Mouse (Mus musculus) midbrain, embryonic 14.5 days (tissue): ENCODE measurements at regions not wholly inside any gene's neighbourhood (a gene's known extent, or its start where the extent isn't known, plus 50 kb on each side); places are given as distances from the start of the nearest gene placed in this dataset.

Experiments
- ATAC-seq: fragments of 200-750 bp; cut with Nextera tagmentation; 2 replicates; pipeline ENCODE4 v1.8.0; 2017; ENCODE audit warnings: moderate number of reproducible peaks, moderate library complexity; ENCODE audit not compliant: low FRiP score, low TSS enrichment
- DNase-seq: peaks from one replicate; pipeline ENCODE4 v3.0.0-alpha.2; 2015
- H3K27ac ChIP-seq: fragments of 300-500 bp; sonication (generic); replicated peaks from 2 replicates; pipeline ENCODE4 v1.5.1; 2014; ENCODE audit warnings: mild to moderate bottlenecking, low read depth, low read length, moderate library complexity
- H3K27me3 ChIP-seq: fragments of 300-500 bp; sonication (generic); 2 replicates; pipeline ENCODE4 v1.6.1; 2014; ENCODE audit warnings: low read length, control low read depth, mixed read lengths; ENCODE audit not compliant: control insufficient read depth, insufficient read depth
- H3K36me3 ChIP-seq: fragments of 300-500 bp; sonication (generic); 2 replicates; pipeline ENCODE4 v1.6.1; 2014; ENCODE audit warnings: low read length, control low read depth; ENCODE audit not compliant: control insufficient read depth, insufficient read depth
- H3K4me1 ChIP-seq: fragments of 300-500 bp; sonication (generic); 2 replicates; pipeline ENCODE4 v1.6.1; 2014; ENCODE audit warnings: mild to moderate bottlenecking, antibody characterized with exemption, low read length, control low read depth; ENCODE audit not compliant: control insufficient read depth, insufficient read depth
- H3K4me2 ChIP-seq: fragments of 300-500 bp; sonication (generic); 2 replicates; pipeline ENCODE4 v1.6.1; 2014; ENCODE audit warnings: mild to moderate bottlenecking, low read length, moderate library complexity
- H3K4me3 ChIP-seq: fragments of 300-500 bp; sonication (generic); replicated peaks from 2 replicates; pipeline ENCODE4 v1.5.1; 2014; ENCODE audit warnings: low read depth, low read length
- H3K9ac ChIP-seq: fragments of 300-500 bp; sonication (generic); replicated peaks from 2 replicates; pipeline ENCODE4 v1.6.1; 2014; ENCODE audit warnings: mild to moderate bottlenecking, low read length, moderate library complexity
- H3K9me3 ChIP-seq: fragments of 300-500 bp; sonication (generic); 2 replicates; pipeline ENCODE4 v1.6.1; 2016; ENCODE audit warnings: low read length, control low read depth, mixed read lengths; ENCODE audit not compliant: control insufficient read depth
- WGBS: fragments of 180-500 bp; shearing (Covaris S2); extraction: QIAGEN DNeasy Blood & Tissue Kit; methylation state at CpG from one replicate; pipeline ENCODE4 v1.1.7; 2014; 5-methylcytosine and 5-hydroxymethylcytosine counted together

DNA sequence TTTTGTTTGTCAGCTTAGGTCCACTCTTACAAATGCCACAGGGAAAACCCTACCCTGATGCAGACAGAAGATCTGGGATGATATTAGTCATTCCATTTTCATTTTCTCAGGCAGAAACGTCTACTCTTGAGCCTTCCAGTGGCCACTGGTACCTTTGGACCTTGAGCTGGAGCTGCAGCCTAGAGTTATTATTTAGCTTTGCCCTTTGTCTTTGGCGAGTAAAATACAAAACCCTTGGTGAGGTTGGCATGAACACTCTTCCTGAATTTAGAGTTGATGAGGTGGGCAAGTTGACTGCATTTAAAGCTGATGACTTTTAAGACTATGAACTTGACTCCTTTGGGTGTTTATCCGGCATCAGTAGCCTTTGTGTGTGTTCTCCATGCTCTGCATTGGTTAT lies 352.2 kb upstream of the Hnrnpa3 start:
- ATAC-seq (no peak), DNase-seq (no peak)
- Histone ChIP-seq H3K36me3 (no peaks in the 10 kb centered on the region), H3K4me3 (no peak overlapping the region), H3K4me2 (no peak overlapping the region), H3K9ac (no peak overlapping the region), H3K27me3 (no peaks in the 10 kb centered on the region), H3K4me1 (no peaks in the 10 kb centered on the region), H3K9me3 (no peaks in the 10 kb centered on the region), H3K27ac (no peak overlapping the region)
- WGBS = 75% methylated on average over 3 of the region's 3 CpGs

DNA sequence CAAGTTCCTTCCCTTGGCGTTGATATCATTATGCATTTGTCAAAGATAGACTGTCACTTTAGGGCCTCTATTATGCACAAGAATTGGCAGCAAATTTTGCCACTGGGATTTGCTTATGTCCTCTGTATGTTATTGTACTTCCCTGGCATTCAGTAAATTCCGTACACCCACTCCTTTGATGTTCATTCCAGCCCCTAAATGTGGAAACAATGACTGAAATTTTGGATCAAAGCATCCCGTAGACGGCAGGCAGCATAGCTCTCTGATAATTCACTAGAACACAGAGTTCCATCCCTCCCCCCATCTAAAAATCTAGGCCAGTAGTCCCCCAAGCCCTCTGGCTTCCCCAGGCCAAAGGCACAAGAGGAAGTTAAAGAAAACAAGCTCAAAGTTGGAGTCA lies 347.9 kb upstream of the Hnrnpa3 start:
- Histone ChIP-seq H3K4me2 (no peak overlapping the region), H3K9me3 (no peaks in the 10 kb centered on the region), H3K36me3 (no peaks in the 10 kb centered on the region), H3K27ac (no peak overlapping the region), H3K4me3 (no peak overlapping the region), H3K9ac (no peak overlapping the region), H3K4me1 (no peaks in the 10 kb centered on the region), H3K27me3 (peaks cover 3% of the 10 kb centered on the region; the same call in 1 of the 2 replicates)
- no peak for ATAC-seq
- DNase-seq = no peak
- WGBS = 39% methylated on average over 4 of the region's 4 CpGs

DNA sequence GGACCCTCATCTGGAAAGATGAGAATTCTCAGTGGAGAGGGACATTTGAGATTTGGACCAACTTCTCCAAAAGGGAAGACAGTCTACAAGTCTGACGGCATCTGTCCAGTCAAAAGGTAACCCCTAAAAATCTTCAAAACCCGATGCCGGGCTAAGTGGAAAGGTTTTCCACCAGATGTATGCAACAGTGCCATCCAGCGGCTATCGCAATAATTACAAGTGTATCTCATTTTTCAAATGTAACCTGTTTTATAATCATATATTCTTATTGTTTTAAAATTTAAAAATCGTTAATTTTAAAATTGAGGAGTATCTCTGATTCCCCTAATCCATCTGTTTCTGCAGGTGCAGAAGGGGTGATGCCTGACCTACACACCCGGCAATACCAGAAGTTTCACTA lies 346.8 kb upstream of the Hnrnpa3 start:
- ATAC-seq = no peak
- H3K9me3 ChIP-seq = no peaks in the 10 kb centered on the region
- no peak overlapping the region for H3K9ac ChIP-seq
- no peak overlapping the region for H3K4me3 ChIP-seq
- H3K4me1 ChIP-seq = no peaks in the 10 kb centered on the region
- no peaks in the 10 kb centered on the region for H3K36me3 ChIP-seq
- WGBS = 16% methylated on average over 7 of the region's 7 CpGs
- peak overlapping the region; percentile 24; the same call in 1 of the 2 replicates for H3K4me2 ChIP-seq
- peaks cover 3% of the 10 kb centered on the region; the same call in 1 of the 2 replicates for H3K27me3 ChIP-seq
- DNase-seq = peak; percentile 86
- no peak overlapping the region for H3K27ac ChIP-seq

DNA sequence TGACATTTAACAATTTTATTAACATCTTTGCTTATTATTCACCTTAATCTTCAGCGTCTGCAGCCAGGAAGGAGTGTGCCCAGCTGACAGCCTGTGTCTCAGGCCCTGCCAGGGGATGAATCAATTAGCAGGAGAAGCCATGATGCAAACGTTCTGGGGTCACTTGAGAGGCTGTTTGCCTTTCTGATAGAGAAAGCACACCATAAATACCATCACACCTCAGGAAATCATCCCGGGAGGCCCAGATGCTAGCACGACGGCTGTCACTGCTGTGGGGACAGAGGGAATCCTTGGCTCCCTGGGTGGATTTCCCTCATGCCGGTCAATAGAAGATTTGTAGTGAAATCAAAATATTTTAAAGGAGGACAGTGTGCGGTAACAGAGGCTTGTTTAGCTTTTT lies 343.7 kb upstream of the Hnrnpa3 start:
- Histone ChIP-seq H3K27ac (no peak overlapping the region), H3K4me1 (no peaks in the 10 kb centered on the region), H3K9me3 (no peaks in the 10 kb centered on the region), H3K36me3 (no peaks in the 10 kb centered on the region), H3K27me3 (peaks cover 3% of the 10 kb centered on the region; the same call in 1 of the 2 replicates), H3K9ac (no peak overlapping the region), H3K4me3 (no peak overlapping the region), H3K4me2 (no peak overlapping the region)
- DNase-seq (no peak), ATAC-seq (no peak)
- WGBS = 37% methylated on average over 7 of the region's 7 CpGs

DNA sequence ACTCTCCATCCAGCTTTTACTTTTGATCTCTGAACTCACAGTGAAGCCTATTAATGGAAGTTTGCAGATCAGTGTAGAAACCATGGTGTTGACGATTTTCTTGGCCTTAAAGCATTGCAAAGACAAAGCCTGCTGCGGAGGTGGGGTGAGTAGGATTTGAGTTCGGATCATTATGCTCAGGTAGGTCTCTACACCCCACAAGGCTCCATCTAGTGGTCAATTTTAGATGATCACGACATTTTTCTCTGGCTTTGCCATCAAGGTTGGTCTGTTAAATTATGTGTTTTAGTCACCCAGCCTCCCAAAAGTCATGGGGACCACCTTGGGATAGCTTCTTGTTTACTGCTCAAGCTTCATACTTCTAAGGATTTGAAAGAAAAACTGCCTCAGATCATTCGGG lies 340.9 kb upstream of the Hnrnpa3 start:
- no peak overlapping the region for H3K4me2 ChIP-seq
- no peaks in the 10 kb centered on the region for H3K36me3 ChIP-seq
- WGBS = 50% methylated on average over 5 of the region's 5 CpGs
- no peak overlapping the region for H3K4me3 ChIP-seq
- H3K9me3 ChIP-seq = no peaks in the 10 kb centered on the region
- no peak overlapping the region for H3K9ac ChIP-seq
- no peak overlapping the region for H3K27ac ChIP-seq
- H3K27me3 ChIP-seq = peaks cover 3% of the 10 kb centered on the region; the same call in 1 of the 2 replicates
- no peaks in the 10 kb centered on the region for H3K4me1 ChIP-seq
- ATAC-seq = no peak
- DNase-seq = no peak

DNA sequence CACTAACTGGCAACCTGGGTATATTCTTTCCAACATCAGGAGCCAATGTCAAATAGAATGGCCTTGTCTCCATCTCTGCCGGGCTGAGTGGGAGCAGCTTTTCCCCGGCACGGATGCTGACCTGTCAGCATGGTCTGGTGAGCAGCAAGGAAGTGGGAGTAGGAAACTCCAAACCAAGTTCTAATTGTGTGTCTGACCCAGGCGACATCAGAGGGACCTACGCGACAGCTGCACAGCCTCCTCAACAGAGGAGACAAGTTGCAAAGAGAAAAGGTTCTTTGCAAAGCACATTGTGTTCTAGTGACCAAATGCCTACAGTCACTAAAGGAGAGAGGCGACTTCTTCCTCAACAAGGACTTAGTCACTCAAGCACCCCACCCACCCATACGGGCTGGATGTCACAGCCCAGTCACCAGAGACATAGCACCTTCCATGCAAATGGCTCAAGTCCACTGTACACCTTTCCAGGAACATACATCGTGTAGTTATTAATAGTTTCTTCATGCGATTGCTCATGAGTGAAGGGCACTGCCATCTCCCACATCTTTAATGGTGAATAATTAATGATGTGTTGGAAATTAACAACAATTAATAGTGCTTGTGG lies 334.8 kb upstream of the Hnrnpa3 start:
- H3K27ac ChIP-seq = no peak overlapping the region

DNA sequence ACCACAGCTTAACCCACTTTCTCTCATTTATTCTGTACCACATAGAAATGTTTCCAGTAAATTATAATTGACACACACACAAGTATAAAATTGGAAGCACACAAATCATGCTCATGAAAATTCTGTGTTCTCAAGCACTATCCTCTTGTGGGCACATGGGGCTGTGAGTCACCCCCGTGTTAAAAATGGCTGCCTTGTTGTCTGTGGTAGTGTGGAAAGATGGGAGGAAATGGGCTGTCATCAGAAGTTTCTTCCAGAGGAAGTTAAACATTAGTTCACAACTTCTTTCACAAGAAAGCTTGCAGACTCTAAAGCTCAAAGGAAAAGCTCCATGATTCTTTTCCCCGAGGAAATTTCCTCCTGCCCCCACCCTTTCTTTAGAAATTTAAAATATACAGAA lies 329.5 kb upstream of the Hnrnpa3 start:
- Histone ChIP-seq H3K4me3 (no peak overlapping the region), H3K9me3 (no peaks in the 10 kb centered on the region), H3K9ac (no peak overlapping the region), H3K27ac (no peak overlapping the region), H3K27me3 (no peaks in the 10 kb centered on the region), H3K4me2 (no peak overlapping the region), H3K36me3 (no peaks in the 10 kb centered on the region), H3K4me1 (no peaks in the 10 kb centered on the region)
- ATAC-seq (no peak), DNase-seq (no peak)
- WGBS = 86% methylated on average over 2 of the region's 2 CpGs

More for the DNA sequence above, 334.8 kb upstream of the Hnrnpa3 start:
- Histone ChIP-seq H3K4me3 (no peak overlapping the region), H3K27me3 (no peaks in the 10 kb centered on the region), H3K9me3 (no peaks in the 10 kb centered on the region), H3K9ac (no peak overlapping the region), H3K36me3 (no peaks in the 10 kb centered on the region), H3K4me1 (no peaks in the 10 kb centered on the region), H3K4me2 (no peak overlapping the region)
- no peak for DNase-seq
- ATAC-seq = no peak
- WGBS = 89% methylated on average over 10 of the region's 10 CpGs

DNA sequence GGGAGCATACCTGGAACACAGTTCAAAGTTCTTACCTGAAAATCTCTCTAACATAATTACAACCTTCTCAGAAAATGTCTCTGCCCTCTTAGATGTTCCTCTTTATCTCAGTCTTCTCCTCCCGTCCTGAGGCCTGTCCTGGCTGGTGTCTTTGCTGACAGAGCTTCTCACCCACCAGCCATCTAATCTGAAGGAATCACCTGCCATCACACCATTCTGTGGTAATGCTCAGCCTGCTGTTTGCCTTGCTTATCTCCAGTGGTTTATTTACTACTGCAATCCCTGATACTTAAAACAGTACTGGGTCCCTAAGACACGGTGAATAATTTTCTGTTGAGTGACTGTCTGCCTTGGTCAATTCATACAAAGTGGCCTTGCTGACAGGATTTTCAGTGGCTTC lies 317.8 kb upstream of the Hnrnpa3 start:
- 83% methylated on average over 2 of the region's 2 CpGs for WGBS
- H3K27me3 ChIP-seq = no peaks in the 10 kb centered on the region
- no peak overlapping the region for H3K27ac ChIP-seq
- no peaks in the 10 kb centered on the region for H3K36me3 ChIP-seq
- H3K4me1 ChIP-seq = no peaks in the 10 kb centered on the region
- no peak for DNase-seq
- no peak for ATAC-seq
- no peak overlapping the region for H3K4me2 ChIP-seq
- H3K9me3 ChIP-seq = no peaks in the 10 kb centered on the region
- H3K9ac ChIP-seq = no peak overlapping the region
- H3K4me3 ChIP-seq = no peak overlapping the region

DNA sequence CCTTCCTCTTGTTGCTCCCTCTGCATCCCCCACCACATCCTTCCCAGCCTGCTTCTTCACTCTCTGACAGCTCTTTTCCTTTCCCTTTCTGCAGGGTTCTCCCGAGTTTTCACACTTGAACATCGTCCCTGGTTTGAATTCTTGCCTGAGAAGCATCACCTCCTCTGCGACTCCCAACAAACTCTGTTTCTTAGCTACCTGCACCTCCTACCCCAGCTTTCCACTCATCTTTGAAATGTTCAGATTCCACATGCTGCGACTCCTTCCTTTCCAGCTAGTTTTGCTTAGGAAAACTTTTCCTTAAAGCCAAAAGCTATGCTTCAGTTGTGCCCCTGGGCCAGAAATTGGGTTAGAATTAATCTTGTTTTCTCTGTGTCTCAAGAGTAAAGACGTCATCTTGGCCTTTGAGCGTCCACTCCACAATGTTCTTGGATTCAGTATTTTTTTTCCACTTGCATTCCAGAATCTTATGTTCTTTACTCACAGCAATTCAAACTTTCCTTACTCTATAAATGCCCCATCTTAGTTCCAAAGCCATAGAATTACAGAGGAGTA lies 317.3 kb upstream of the Hnrnpa3 start:
- 87% methylated on average over 6 of the region's 6 CpGs for whole genome bisulfite sequencing
- H3K9me3 ChIP-seq = no peaks in the 10 kb centered on the region
- no peaks in the 10 kb centered on the region for H3K27me3 ChIP-seq
- ATAC-seq = no peak
- H3K4me3 ChIP-seq = no peak overlapping the region
- no peak overlapping the region for H3K9ac ChIP-seq
- H3K4me1 ChIP-seq = no peaks in the 10 kb centered on the region
- DNase-seq = no peak
- no peak overlapping the region for H3K27ac ChIP-seq
- no peaks in the 10 kb centered on the region for H3K36me3 ChIP-seq
- no peak overlapping the region for H3K4me2 ChIP-seq
